Mouse (Mus musculus): ENCODE data around the gene Foxr2. TPM values are rescaled to one million over a fixed set of nuclear protein-coding genes. Genes with fewer than 3 reads are reported as not detected.

Gene Foxr2
- polyA plus RNA-seq, 1 experiment from 2014 or later = 0.07 TPM

Other genes with a start within 250 kb of the Foxr2 start
- gene Usp51, start 112.3 kb upstream of the Foxr2 start, polyA plus RNA-seq (2014; fragmentation: Nextera tagmentation; extraction: Ambion mirVana) = 1.6 and 1.9 TPM in 2 replicates
- gene Mageh1, start 81.2 kb upstream of the Foxr2 start, polyA plus RNA-seq (2014; fragmentation: Nextera tagmentation; extraction: Ambion mirVana) = 61.5 and 62.0 TPM in 2 replicates
- gene Rragb, start 21.2 kb downstream of the Foxr2 start, polyA plus RNA-seq (2014; fragmentation: Nextera tagmentation; extraction: Ambion mirVana) = 4.6 and 5.2 TPM in 2 replicates
- gene Klf8, start 118.7 kb downstream of the Foxr2 start, polyA plus RNA-seq (2014; fragmentation: Nextera tagmentation; extraction: Ambion mirVana) = 1.2 TPM in 2 replicates

Measured in limb, embryonic 11.5 days (tissue).